Mouse (Mus musculus): ENCODE data around the gene Slc4a4. TPM values are rescaled to one million over a fixed set of nuclear protein-coding genes. Genes with fewer than 3 reads are reported as not detected.

The Slc4a4 gene
- polyA plus RNA-seq, 1 experiment from 2014 or later, result 2.6 TPM

DNA sequence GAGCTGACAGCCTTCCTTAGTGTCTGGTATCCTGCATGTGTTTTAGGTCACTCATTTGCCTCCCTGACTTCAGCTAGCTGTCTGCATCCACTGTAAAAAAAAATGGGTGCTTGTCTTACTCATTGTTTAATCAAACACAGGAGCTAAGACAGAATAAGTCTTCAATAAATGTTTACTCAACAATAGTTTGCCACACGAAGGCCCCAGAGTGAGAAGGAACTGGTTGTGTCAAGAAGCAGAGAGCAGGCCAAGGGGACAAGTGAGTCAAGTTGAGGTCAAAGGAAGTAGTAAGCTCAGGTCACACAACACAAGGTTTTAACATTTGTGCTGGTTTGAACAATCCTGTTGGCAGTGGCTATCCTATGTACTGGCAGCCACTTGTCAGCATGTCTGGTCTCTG is 324.4 kb downstream of the Slc4a4 start:
- H3K27me3 ChIP-seq (ENCODE audit: control insufficient read depth, insufficient read depth, low read length), result no peaks in the 10 kb centered on the region
- H3K9ac ChIP-seq (ENCODE audit: low read length), result no peak overlapping the region
- peak; percentile 50; the same call in 1 of the 2 replicates for ATAC-seq (ENCODE audit: insufficient read depth, low FRiP score)
- H3K4me1 ChIP-seq (ENCODE audit: control insufficient read depth, insufficient read depth, low read length), result 0 out of 2 replicates have a peak, but pooled peaks cover 5% of the 10 kb centered on the region
- no peak overlapping the region for H3K4me3 ChIP-seq (replicated peaks; ENCODE audit: low read length)
- H3K36me3 ChIP-seq (ENCODE audit: control insufficient read depth, insufficient read depth, low read length), result no peaks in the 10 kb centered on the region
- 18% methylated on average over 1 of the region's 1 CpGs for WGBS
- H3K9me3 ChIP-seq (replicated peaks; ENCODE audit: control insufficient read depth, low read length), result no peaks in the 10 kb centered on the region
- no peak overlapping the region for H3K4me2 ChIP-seq (ENCODE audit: low read depth, low read length)
- no peak overlapping the region for H3K27ac ChIP-seq (ENCODE audit: low read length)

DNA sequence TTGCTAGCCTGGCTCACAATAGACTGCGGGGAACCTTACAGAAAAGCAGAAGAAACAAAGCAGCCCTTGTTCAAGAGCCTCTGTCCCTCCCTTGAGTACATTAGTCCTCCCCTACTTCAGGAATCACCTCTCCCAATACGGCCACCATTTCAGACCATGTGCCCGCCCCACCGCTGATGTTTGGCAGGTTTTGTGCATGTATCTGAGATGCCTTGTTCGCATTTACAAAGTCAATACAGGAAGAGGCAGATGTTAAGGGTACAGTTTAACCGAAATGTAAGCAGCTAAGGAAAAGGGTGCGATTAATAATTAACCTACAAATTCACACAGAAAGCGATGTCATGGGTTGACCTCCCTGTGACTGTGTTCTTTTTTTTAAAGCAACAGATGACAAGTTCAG is 331.6 kb downstream of the Slc4a4 start:
- Histone ChIP-seq H3K4me2 (ENCODE audit: low read depth, low read length) (0 out of 2 replicates have a peak overlapping the region, but pooled peaks have one; percentile 4), H3K4me1 (ENCODE audit: control insufficient read depth, insufficient read depth, low read length) (no peaks in the 10 kb centered on the region), H3K27me3 (ENCODE audit: control insufficient read depth, insufficient read depth, low read length) (no peaks in the 10 kb centered on the region), H3K9me3 (replicated peaks; ENCODE audit: control insufficient read depth, low read length) (no peaks in the 10 kb centered on the region), H3K36me3 (ENCODE audit: control insufficient read depth, insufficient read depth, low read length) (no peaks in the 10 kb centered on the region), H3K9ac (ENCODE audit: low read length) (no peak overlapping the region), H3K27ac (ENCODE audit: low read length) (peak overlapping the region; percentile 75), H3K4me3 (replicated peaks; ENCODE audit: low read length) (no peak overlapping the region)
- peak; percentile 92 for ATAC-seq (ENCODE audit: insufficient read depth, low FRiP score)
- 58% methylated on average over 8 of the region's 8 CpGs for WGBS

DNA sequence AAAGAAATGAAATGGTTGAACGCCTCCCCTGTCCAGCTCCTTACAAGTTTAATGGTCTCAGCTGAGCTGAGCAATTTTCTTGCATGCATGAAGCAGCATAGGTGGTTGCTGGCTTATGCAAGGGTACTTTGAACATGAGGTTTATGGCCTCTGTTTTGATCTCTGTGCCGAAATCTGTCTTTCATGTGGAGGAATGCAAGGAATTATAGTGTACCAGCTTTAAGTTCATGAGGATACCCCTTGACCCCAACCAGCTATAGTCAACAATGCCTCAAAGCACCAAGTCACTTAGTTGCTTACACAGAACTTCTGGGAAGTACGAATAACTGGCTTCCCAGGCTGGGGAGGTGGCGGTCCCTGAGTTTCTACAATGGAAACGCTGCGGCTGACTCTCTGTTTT is 332.1 kb downstream of the Slc4a4 start:
- 56% methylated on average over 6 of the region's 6 CpGs for WGBS

DNA sequence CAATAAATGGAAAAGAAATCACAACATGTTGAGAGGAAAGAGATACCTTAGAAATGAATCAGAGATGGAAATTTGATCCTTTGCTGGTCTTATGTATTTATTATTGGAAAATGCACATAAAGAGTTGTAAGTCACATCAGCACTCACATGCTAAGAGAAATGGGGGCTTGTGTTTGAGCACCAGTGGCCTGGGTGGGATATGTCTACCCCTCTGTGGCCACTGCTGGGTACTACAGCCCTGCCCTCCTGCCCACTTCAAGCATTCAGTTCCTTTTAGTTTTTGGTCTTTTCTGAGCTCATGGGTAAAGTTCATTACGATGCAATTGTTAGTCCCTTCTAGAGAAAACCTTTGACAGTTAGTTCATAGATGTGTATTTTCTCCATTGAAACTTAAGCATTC is 335.0 kb downstream of the Slc4a4 start:
- Histone ChIP-seq H3K4me1 (ENCODE audit: control insufficient read depth, insufficient read depth, low read length) (no peaks in the 10 kb centered on the region), H3K9ac (ENCODE audit: low read length) (no peak overlapping the region), H3K4me2 (ENCODE audit: low read depth, low read length) (no peak overlapping the region), H3K27me3 (ENCODE audit: control insufficient read depth, insufficient read depth, low read length) (no peaks in the 10 kb centered on the region), H3K36me3 (ENCODE audit: control insufficient read depth, insufficient read depth, low read length) (no peaks in the 10 kb centered on the region), H3K27ac (ENCODE audit: low read length) (no peak overlapping the region), H3K4me3 (replicated peaks; ENCODE audit: low read length) (no peak overlapping the region), H3K9me3 (replicated peaks; ENCODE audit: control insufficient read depth, low read length) (no peaks in the 10 kb centered on the region)
- ATAC-seq (ENCODE audit: insufficient read depth, low FRiP score), result no peak
- WGBS, result 34% methylated on average over 1 of the region's 1 CpGs

More for the DNA sequence above, 332.1 kb downstream of the Slc4a4 start:
- Histone ChIP-seq H3K4me2 (ENCODE audit: low read depth, low read length) (peak overlapping the region; percentile 14; the same call in 1 of the 2 replicates), H3K4me1 (ENCODE audit: control insufficient read depth, insufficient read depth, low read length) (no peaks in the 10 kb centered on the region), H3K27me3 (ENCODE audit: control insufficient read depth, insufficient read depth, low read length) (no peaks in the 10 kb centered on the region), H3K9ac (ENCODE audit: low read length) (no peak overlapping the region), H3K27ac (ENCODE audit: low read length) (peak overlapping the region; percentile 78), H3K36me3 (ENCODE audit: control insufficient read depth, insufficient read depth, low read length) (no peaks in the 10 kb centered on the region), H3K9me3 (replicated peaks; ENCODE audit: control insufficient read depth, low read length) (no peaks in the 10 kb centered on the region), H3K4me3 (replicated peaks; ENCODE audit: low read length) (no peak overlapping the region)
- peak; percentile 12 for ATAC-seq (ENCODE audit: insufficient read depth, low FRiP score)

DNA sequence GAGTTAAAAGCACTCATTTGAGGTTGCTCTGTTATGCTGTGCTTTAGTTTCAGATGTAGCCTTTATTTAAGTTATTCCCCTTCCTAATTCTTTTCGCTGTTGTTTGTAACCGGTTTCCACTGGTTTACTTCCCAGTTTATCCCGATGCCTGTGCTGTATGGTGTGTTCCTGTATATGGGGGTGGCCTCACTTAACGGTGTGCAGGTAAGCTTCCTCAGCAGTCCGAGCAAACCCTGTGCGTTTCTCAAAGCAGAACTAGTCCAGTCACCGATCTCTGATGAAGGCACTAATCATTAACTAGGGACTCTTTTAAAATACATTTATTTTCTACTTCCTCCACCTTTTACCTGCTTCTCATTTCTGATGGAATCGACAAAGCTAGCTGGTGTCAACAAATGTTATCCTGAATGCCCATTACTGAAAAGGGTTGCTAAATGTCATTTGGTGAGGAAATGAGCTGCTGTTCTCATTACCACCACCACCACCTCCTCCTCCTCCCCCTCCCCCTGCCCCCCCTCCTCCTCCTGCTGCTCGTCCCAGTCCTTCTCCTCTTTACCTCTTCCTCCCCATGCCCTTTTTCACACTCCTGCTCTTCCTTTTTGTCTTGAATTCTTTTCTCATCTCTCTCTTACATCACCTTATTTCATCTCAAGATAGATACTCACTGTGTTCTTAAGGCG is 336.6 kb downstream of the Slc4a4 start:
- no peaks in the 10 kb centered on the region for H3K9me3 ChIP-seq (replicated peaks; ENCODE audit: control insufficient read depth, low read length)
- 0 out of 2 replicates have a peak overlapping the region, but pooled peaks have one; percentile 23 for H3K4me2 ChIP-seq (ENCODE audit: low read depth, low read length)
- H3K27ac ChIP-seq (ENCODE audit: low read length), result no peak overlapping the region
- 39% methylated on average over 10 of the region's 10 CpGs for WGBS
- no peak overlapping the region for H3K4me3 ChIP-seq (replicated peaks; ENCODE audit: low read length)
- peak; percentile 61; the same call in 1 of the 2 replicates for ATAC-seq (ENCODE audit: insufficient read depth, low FRiP score)
- H3K27me3 ChIP-seq (ENCODE audit: control insufficient read depth, insufficient read depth, low read length), result no peaks in the 10 kb centered on the region
- no peaks in the 10 kb centered on the region for H3K36me3 ChIP-seq (ENCODE audit: control insufficient read depth, insufficient read depth, low read length)
- no peak overlapping the region for H3K9ac ChIP-seq (ENCODE audit: low read length)
- no peaks in the 10 kb centered on the region for H3K4me1 ChIP-seq (ENCODE audit: control insufficient read depth, insufficient read depth, low read length)

DNA sequence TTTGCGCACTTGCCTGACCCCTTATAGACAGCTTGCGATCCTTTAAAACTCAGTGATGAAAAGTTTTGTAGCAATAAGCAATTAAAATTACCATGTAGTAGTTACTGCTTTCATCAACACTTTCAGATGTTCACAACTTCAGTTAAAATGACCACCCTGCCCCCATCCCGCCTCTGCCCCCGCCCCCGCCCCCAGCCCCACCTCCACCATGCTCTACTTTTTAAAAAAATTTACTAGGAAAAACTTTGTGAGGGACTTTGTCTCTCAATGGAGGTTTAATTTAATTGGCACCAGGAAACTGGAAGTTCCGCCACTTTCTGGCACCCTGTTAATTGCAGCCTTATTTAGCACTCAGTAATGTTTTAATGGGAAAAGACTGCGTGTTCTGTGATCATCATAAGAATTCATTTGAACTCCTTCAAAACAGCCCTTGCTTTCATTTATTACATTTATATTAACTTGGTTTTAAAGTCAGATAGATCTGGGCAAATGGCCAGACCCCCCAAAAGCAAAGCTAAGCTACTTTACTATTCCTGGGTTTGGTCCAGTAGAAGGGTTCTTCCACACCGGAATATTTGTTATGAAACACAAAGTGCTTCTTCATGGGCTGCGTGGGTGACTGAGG is 337.2 kb downstream of the Slc4a4 start:
- Histone ChIP-seq H3K4me2 (ENCODE audit: low read depth, low read length) (no peak overlapping the region), H3K4me3 (replicated peaks; ENCODE audit: low read length) (no peak overlapping the region), H3K27ac (ENCODE audit: low read length) (no peak overlapping the region), H3K36me3 (ENCODE audit: control insufficient read depth, insufficient read depth, low read length) (no peaks in the 10 kb centered on the region), H3K9ac (ENCODE audit: low read length) (no peak overlapping the region), H3K9me3 (replicated peaks; ENCODE audit: control insufficient read depth, low read length) (no peaks in the 10 kb centered on the region), H3K4me1 (ENCODE audit: control insufficient read depth, insufficient read depth, low read length) (no peaks in the 10 kb centered on the region), H3K27me3 (ENCODE audit: control insufficient read depth, insufficient read depth, low read length) (no peaks in the 10 kb centered on the region)
- no peak for ATAC-seq (ENCODE audit: insufficient read depth, low FRiP score)
- WGBS, result 61% methylated on average over 9 of the region's 9 CpGs

DNA sequence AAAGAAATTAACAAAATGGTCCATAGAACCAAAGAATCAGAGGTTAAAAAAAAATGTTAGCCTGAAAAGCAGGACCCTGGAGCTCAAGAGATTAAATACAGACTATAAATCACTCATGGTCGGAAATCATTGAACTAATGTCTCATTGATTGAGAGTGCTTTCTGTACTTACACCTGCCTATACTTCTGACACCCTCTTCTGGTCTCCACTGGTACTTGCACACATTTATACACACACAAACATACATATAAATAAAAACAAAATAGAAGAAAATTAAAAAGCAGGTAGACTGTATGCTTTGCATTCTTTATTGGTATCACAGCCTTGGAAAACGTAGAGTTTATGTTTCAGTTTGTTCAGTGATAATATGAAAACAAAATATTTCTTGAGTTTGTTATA is 341.3 kb downstream of the Slc4a4 start:
- ATAC-seq (ENCODE audit: insufficient read depth, low FRiP score), result no peak
- Histone ChIP-seq H3K9me3 (replicated peaks; ENCODE audit: control insufficient read depth, low read length) (no peaks in the 10 kb centered on the region), H3K4me3 (replicated peaks; ENCODE audit: low read length) (no peak overlapping the region), H3K27ac (ENCODE audit: low read length) (no peak overlapping the region), H3K4me1 (ENCODE audit: control insufficient read depth, insufficient read depth, low read length) (no peaks in the 10 kb centered on the region), H3K9ac (ENCODE audit: low read length) (no peak overlapping the region), H3K4me2 (ENCODE audit: low read depth, low read length) (no peak overlapping the region), H3K36me3 (ENCODE audit: control insufficient read depth, insufficient read depth, low read length) (no peaks in the 10 kb centered on the region), H3K27me3 (ENCODE audit: control insufficient read depth, insufficient read depth, low read length) (no peaks in the 10 kb centered on the region)
- 76% methylated on average over 2 of the region's 2 CpGs for WGBS

DNA sequence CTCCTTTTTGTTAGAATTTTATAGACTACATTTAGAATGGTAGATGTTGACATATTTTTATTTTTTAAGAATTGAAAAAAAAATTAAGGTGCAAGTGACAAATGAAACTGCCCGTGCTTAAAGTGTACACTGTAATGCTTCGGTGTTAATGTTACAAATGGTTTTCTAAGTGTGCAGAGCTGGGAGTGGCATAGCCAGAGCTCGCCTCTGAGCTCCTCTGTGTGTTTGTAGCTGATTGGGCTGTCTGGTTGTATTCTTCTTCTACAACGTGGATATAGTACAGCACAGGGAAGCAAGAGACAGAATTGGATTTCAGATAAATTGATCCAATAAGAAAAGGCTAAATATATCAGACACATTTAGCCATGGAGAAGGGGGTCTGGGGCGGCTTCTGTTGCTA is 343.0 kb downstream of the Slc4a4 start:
- Histone ChIP-seq H3K27ac (ENCODE audit: low read length) (no peak overlapping the region), H3K4me3 (replicated peaks; ENCODE audit: low read length) (no peak overlapping the region), H3K4me1 (ENCODE audit: control insufficient read depth, insufficient read depth, low read length) (no peaks in the 10 kb centered on the region), H3K9ac (ENCODE audit: low read length) (no peak overlapping the region), H3K9me3 (replicated peaks; ENCODE audit: control insufficient read depth, low read length) (no peaks in the 10 kb centered on the region), H3K27me3 (ENCODE audit: control insufficient read depth, insufficient read depth, low read length) (no peaks in the 10 kb centered on the region), H3K36me3 (ENCODE audit: control insufficient read depth, insufficient read depth, low read length) (no peaks in the 10 kb centered on the region), H3K4me2 (ENCODE audit: low read depth, low read length) (no peak overlapping the region)
- ATAC-seq (ENCODE audit: insufficient read depth, low FRiP score), result no peak
- WGBS, result 38% methylated on average over 5 of the region's 5 CpGs

DNA sequence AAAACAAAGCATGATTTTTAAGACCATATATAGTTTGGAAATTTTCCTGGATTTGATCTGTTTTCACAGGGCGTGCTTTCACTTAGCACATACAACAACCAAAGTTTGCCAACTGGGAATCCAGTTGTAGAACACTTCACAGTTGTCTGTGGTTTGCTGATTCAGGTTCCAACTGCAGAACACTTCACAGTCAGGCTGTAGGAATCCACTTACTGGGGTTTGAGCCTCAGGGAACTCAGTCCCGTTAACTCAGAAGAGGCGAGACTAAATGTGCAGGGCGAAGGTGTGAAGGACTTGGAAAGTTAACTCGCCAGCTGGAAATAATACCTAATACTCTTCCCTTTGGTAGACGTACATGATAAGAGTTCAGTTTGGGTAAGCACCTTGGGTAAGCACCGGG is 345.7 kb downstream of the Slc4a4 start:
- 87% methylated on average over 7 of the region's 7 CpGs for WGBS
- Histone ChIP-seq H3K9ac (ENCODE audit: low read length) (no peak overlapping the region), H3K4me2 (ENCODE audit: low read depth, low read length) (no peak overlapping the region), H3K4me1 (ENCODE audit: control insufficient read depth, insufficient read depth, low read length) (no peaks in the 10 kb centered on the region), H3K27me3 (ENCODE audit: control insufficient read depth, insufficient read depth, low read length) (no peaks in the 10 kb centered on the region), H3K9me3 (replicated peaks; ENCODE audit: control insufficient read depth, low read length) (no peaks in the 10 kb centered on the region), H3K36me3 (ENCODE audit: control insufficient read depth, insufficient read depth, low read length) (no peaks in the 10 kb centered on the region), H3K4me3 (replicated peaks; ENCODE audit: low read length) (no peak overlapping the region), H3K27ac (ENCODE audit: low read length) (no peak overlapping the region; the same call in 1 of the 2 replicates)
- ATAC-seq (ENCODE audit: insufficient read depth, low FRiP score), result no peak

All from stomach, embryonic 16.5 days (tissue).